Mouse (Mus musculus): Measurements from ENCODE around the gene Plcl2.
"Not testable (repeated sequence)": the region's sequence is repeated elsewhere in the genome, so short reads cannot be mapped to it uniquely, and the experiment has no call there.

Plcl2 gene

GRCm38 (mm10) chr17:50544860-50545259 is 35.7 kb downstream of the Plcl2 start:
- DNase-seq: peak in 1 of 2 experiments; percentile 29

GRCm38 (mm10) chr17:50545274-50545673 is 36.1 kb downstream of the Plcl2 start:
- DNase-seq: peak; percentile 39 to 42

- no peak for DNase-seq
Measured at GRCm38 (mm10) chr17:50552130-50552529, 42.9 kb downstream of the Plcl2 start.

- no peak for DNase-seq
Measured at GRCm38 (mm10) chr17:50557566-50558238, 48.5 kb downstream of the Plcl2 start.

- peak; percentile 25 to 65 for DNase-seq
Measured at GRCm38 (mm10) chr17:50558239-50558625, 49.0 kb downstream of the Plcl2 start.

GRCm38 (mm10) chr17:50565376-50566123 is 56.3 kb downstream of the Plcl2 start:
- DNase-seq: no peak

GRCm38 (mm10) chr17:50568846-50569245 is 59.6 kb downstream of the Plcl2 start:
- no peak for DNase-seq

GRCm38 (mm10) chr17:50570228-50570627 is 61.0 kb downstream of the Plcl2 start:
- not testable (repeated sequence) for DNase-seq

GRCm38 (mm10) chr17:50570681-50571398 is 61.6 kb downstream of the Plcl2 start:
- no peak for DNase-seq

GRCm38 (mm10) chr17:50574161-50574560 is 65.0 kb downstream of the Plcl2 start:
- no peak for DNase-seq

GRCm38 (mm10) chr17:50580416-50580815 is 71.2 kb downstream of the Plcl2 start:
- no peak for DNase-seq

- no peak for DNase-seq
Measured at GRCm38 (mm10) chr17:50586834-50587233, 77.6 kb downstream of the Plcl2 start.

GRCm38 (mm10) chr17:50587941-50588340 is 78.7 kb downstream of the Plcl2 start:
- no peak for DNase-seq

- DNase-seq: peak; percentile 4 to 10
Measured at GRCm38 (mm10) chr17:50600178-50600577, 91.0 kb downstream of the Plcl2 start.

GRCm38 (mm10) chr17:50600696-50601095 is 91.5 kb downstream of the Plcl2 start:
- DNase-seq: peak; percentile 8 to 28

- no peak for DNase-seq
Measured at GRCm38 (mm10) chr17:50606890-50607289, 97.7 kb downstream of the Plcl2 start.

GRCm38 (mm10) chr17:50609908-50610307 is 100.7 kb downstream of the Plcl2 start:
- no peak for DNase-seq

GRCm38 (mm10) chr17:50620794-50621537 is 111.8 kb downstream of the Plcl2 start:
- DNase-seq: no peak

- no peak for DNase-seq
Measured at GRCm38 (mm10) chr17:50621996-50622395, 112.8 kb downstream of the Plcl2 start.

GRCm38 (mm10) chr17:50625584-50625983 is 116.4 kb downstream of the Plcl2 start:
- DNase-seq: no peak

- no peak for DNase-seq
Measured at GRCm38 (mm10) chr17:50627658-50628057, 118.5 kb downstream of the Plcl2 start.

GRCm38 (mm10) chr17:50628716-50629115 is 119.5 kb downstream of the Plcl2 start:
- no peak for DNase-seq

- not testable (repeated sequence) for DNase-seq
Measured at GRCm38 (mm10) chr17:50630992-50631391, 121.8 kb downstream of the Plcl2 start.

Measured in kidney, postnatal 36 days (tissue).